Mouse (Mus musculus) layer of hippocampus, adult 2 months (tissue): ENCODE measurements around the gene Fam126a. TPM values are rescaled to one million over a fixed set of nuclear protein-coding genes. Genes with fewer than 3 reads are reported as not detected.
"Not testable (repeated sequence)": the region's sequence is repeated elsewhere in the genome, so short reads cannot be mapped to it uniquely, and the experiment has no call there.

Experiments
- DNase-seq, 2 experiments: peaks; one replicate each; pipeline ENCODE4 v3.0.0; 2022; ENCODE audit warnings: low spot score in 2 of 2
- H3K27ac ChIP-seq: fragments of 200-600 bp; 2 replicates; pipeline ENCODE4 v1.8.1; 2022
- H3K4me3 ChIP-seq: fragments of 200-600 bp; 2 replicates; pipeline ENCODE4 v1.8.1; 2022; ENCODE audit warnings: mild to moderate bottlenecking
- CTCF ChIP-seq: fragments of 200-600 bp; conservative IDR thresholded peaks from 2 replicates; pipeline ENCODE4 v1.8.1; 2022; ENCODE audit warnings: antibody characterized with exemption, mild to moderate bottlenecking, moderate library complexity
- total RNA-seq, 2 experiments: library from RNA; stranded (reverse); gene quantifications; 2 replicates each; pipeline ENCODE4 v1.2.3; 2021

The Fam126a gene
- total RNA-seq, 2 experiments from 2014 or later: 24.8 to 28.4 TPM

- no peak for TF ChIP-seq CTCF
- DNase-seq: peak; percentile 46 to 53
- no peak overlapping the region; the same call in 1 of the 2 replicates for H3K4me3 ChIP-seq
- H3K27ac ChIP-seq: peak overlapping the region; percentile 51; the same call in 1 of the 2 replicates
These were observed 136.4 kb downstream of the Fam126a start for GRCm38 (mm10) chr5:23893864-23894771.

DNA sequence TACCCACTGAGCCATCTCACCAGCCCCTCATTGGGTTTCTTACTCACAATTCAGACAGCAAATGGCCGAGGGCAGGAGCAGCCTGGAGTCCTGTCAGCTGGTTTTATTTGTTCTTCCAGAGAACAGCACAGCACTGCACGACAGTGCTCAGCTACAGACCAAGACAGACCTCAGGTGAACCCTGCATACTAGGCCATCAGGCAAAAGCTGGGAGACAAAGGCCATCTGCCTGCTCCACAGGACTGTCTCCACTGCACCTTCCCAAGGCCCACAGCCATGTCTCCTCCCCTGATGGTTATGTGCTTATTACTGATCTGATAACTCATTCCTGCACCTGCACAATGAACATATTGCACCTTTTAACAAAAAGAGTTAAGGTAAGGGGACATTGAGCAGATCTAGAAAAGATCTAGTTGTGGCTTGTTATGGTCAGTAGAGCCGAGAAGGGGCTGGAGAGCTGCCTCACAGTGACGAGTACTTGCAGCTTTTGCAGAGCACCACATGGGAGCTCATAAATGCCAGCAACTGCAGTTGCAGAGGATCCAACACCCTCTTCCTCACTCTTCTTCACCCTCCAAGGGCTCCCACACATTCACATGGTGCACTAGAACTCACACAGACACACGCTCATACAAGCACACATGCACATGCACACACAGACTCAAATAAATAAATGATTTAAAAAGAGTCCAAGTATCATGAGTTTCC is 137.2 kb downstream of the Fam126a start:
- Histone ChIP-seq H3K27ac (no peak overlapping the region), H3K4me3 (no peak overlapping the region)
- no peak for DNase-seq
- no peak for TF ChIP-seq CTCF

DNA sequence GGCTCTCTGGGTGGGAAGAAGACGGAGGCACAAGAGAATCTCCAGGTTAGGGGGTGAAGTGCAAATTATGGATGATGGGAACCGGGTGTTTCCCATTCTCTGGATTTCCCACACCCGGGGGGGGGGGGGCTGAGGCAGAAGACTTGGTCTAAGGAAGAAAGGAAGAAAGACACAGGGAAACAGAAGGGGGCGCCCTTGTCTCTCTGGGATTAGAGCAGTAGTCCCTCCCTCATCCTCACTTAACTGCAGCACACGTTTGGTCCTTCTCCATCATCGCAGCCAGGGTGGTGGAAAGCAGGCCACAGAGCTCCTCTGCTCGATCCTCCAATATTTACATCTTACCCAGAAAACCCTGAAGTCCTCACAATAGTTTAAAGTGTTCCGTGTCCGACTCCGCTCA is 139.8 kb downstream of the Fam126a start:
- DNase-seq: peak; percentile 75 to 81
- TF ChIP-seq CTCF: peak; percentile 81
- Histone ChIP-seq H3K27ac (no peak overlapping the region), H3K4me3 (no peak overlapping the region)

DNA sequence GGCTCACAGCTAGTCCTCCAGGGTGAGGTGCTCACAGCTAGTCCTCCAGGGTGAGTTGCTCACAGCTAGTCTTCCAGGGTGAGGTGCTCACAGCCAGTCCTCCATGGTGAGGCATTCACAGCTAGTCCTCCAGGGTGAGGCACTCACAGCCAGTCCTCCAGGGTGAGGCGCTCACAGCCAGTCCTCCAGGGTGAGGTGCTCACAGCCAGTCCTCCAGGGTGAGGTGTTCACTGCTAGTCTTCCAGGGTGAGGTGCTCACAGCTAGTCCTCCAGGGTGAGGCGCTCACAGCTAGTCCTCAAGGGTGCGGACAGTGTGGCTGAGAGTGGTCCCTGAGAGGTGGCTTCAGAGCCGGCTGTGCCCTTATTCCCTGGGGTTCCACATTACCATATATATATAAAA is 141.0 kb downstream of the Fam126a start:
- no peak for TF ChIP-seq CTCF
- DNase-seq: no peak
- Histone ChIP-seq H3K4me3 (no peak overlapping the region), H3K27ac (no peak overlapping the region)

DNA sequence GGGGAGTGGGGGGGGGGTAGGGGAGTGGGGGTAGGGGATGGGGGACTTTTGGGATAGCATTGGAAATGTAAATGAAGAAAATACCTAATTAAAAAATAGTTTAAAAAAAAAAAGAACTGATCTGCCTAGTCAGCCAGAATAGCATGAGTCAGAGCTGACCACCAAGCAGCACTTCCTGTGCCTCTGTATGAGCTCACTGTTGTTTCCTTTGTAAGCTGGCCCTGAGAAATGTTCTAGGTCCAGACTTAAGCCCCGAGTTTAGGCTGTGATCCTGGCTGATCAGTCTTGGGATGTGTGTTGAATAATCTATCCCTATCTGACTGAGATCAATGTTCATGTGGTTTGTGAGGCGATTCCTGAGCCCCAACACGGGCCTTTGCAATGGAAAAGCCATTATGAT is 143.4 kb downstream of the Fam126a start:
- DNase-seq: no peak
- no peak overlapping the region for H3K4me3 ChIP-seq
- TF ChIP-seq CTCF: no peak
- H3K27ac ChIP-seq: no peak overlapping the region

DNA sequence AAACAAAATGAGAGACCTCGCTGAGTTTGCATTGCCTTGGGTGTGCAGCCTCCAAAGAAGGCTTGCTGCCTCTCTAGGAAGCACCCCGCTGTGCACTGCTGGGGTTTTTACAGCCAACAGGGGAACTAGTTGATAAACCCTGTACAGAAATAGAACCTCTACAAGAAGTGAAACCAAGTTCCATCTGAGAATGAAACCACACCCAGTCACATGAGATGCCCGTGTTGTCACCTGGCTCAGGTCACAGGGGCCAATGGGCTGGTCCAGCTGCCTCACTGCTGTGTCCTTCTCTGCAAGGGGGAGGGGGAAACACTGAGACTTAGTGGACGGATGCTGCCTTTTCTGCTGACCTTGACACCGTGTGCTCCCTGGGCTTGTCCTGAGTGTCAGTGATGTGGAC is 156.0 kb downstream of the Fam126a start:
- no peak for DNase-seq
- H3K27ac ChIP-seq: no peak overlapping the region
- no peak overlapping the region for H3K4me3 ChIP-seq
- TF ChIP-seq CTCF: no peak

- Histone ChIP-seq H3K27ac (no peak overlapping the region), H3K4me3 (no peak overlapping the region)
- DNase-seq: no peak
- no peak for TF ChIP-seq CTCF
These were observed 157.9 kb downstream of the Fam126a start for GRCm38 (mm10) chr5:23872586-23872985.

DNA sequence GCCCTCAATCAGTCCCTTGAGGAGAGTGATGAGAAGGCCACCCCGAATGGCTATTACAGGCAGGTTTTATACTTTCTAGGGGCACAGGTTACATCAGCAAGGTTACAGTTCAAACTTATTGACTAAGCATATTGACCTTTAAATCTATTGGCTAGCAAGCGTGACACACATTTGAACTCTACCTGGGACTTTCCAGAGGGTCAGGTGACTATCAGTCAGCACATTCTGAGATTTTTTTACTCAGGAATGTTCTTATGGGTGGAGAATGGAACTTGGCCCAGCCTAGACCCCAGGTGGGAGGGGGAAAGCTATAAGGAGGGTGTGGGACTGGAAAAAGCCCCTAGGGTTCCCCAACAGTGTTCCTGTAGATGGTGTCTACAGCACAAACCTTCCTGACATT is 159.2 kb downstream of the Fam126a start:
- H3K27ac ChIP-seq, H3K4me3 ChIP-seq, DNase-seq: not testable (repeated sequence)

GRCm38 (mm10) chr5:23865941-23866340 is 164.5 kb downstream of the Fam126a start:
- TF ChIP-seq CTCF: no peak

More at GRCm38 (mm10) chr5:23865941-23866340, 164.5 kb downstream of the Fam126a start:
- Histone ChIP-seq H3K4me3 (no peak overlapping the region), H3K27ac (no peak overlapping the region)
- DNase-seq: no peak

Other genes with a start within 250 kb of the Fam126a start
- 10 to 100 TPM; 14.6 to 17.7 TPM for gene Pus7, start 247.0 kb downstream of the Fam126a start, total RNA-seq
- gene Rint1, start 243.0 kb downstream of the Fam126a start, total RNA-seq: 10 to 100 TPM; 21.0 to 22.9 TPM
- 10 to 100 TPM; 73.7 to 80.6 TPM for gene Tomm7, start 186.5 kb downstream of the Fam126a start, total RNA-seq
- gene Klhl7, start 69.9 kb upstream of the Fam126a start, total RNA-seq: 10 to 100 TPM; 93.4 to 96.9 TPM
- gene Nupl2, start 134.3 kb upstream of the Fam126a start, total RNA-seq: 10 to 100 TPM; 10.7 to 11.7 TPM